Mouse (Mus musculus) intestine, embryonic 14.5 days (tissue): ENCODE results near the gene Zfp526. TPM values are rescaled to one million over a fixed set of nuclear protein-coding genes. Genes with fewer than 3 reads are reported as not detected.
A peak's percentile ranks its signal among the peaks of the same experiment; 100 is the strongest.

Source experiments
- ATAC-seq: fragments of 200-750 bp; cut with Nextera tagmentation; replicated peaks from 2 replicates; pipeline ENCODE4 v1.8.0; 2017; ENCODE audit warnings: low read depth, moderate number of reproducible peaks, moderate TSS enrichment, moderate library complexity; ENCODE audit not compliant: low FRiP score, low TSS enrichment
- DNase-seq: peaks from one replicate; pipeline ENCODE4 v3.0.0-alpha.2; 2018; ENCODE audit warnings: low spot score
- H3K27ac ChIP-seq: fragments of 300-500 bp; sonication (generic); 2 replicates; pipeline ENCODE4 v1.5.1; 2014; ENCODE audit warnings: low read depth, mild to moderate bottlenecking, control low read depth
- H3K27me3 ChIP-seq: fragments of 300-500 bp; sonication (generic); replicated peaks from 2 replicates; pipeline ENCODE4 v1.6.1; 2014; ENCODE audit warnings: low read length, control low read depth; ENCODE audit not compliant: control insufficient read depth, insufficient read depth
- H3K36me3 ChIP-seq: fragments of 300-500 bp; sonication (generic); 2 replicates; pipeline ENCODE4 v1.6.1; 2014; ENCODE audit warnings: low read length, control low read depth; ENCODE audit not compliant: control insufficient read depth, insufficient read depth
- H3K4me1 ChIP-seq: fragments of 300-500 bp; sonication (generic); replicated peaks from 2 replicates; pipeline ENCODE4 v1.6.1; 2014; ENCODE audit warnings: low read length, control low read depth, mixed read lengths; ENCODE audit not compliant: control insufficient read depth, insufficient read depth
- H3K4me2 ChIP-seq: fragments of 300-500 bp; sonication (generic); 2 replicates; pipeline ENCODE4 v1.6.1; 2014; ENCODE audit warnings: low read length
- H3K4me3 ChIP-seq: fragments of 300-500 bp; sonication (generic); 2 replicates; pipeline ENCODE4 v1.5.1; 2014; ENCODE audit warnings: low read depth, low read length, control low read depth, mixed read lengths
- H3K9ac ChIP-seq: fragments of 300-500 bp; sonication (generic); 2 replicates; pipeline ENCODE4 v1.6.1; 2014; ENCODE audit warnings: mild to moderate bottlenecking, low read length
- H3K9me3 ChIP-seq: fragments of 300-500 bp; sonication (generic); 2 replicates; pipeline ENCODE4 v1.6.1; 2016; ENCODE audit warnings: low read length, control low read depth; ENCODE audit not compliant: control insufficient read depth
- WGBS: fragments of 180-500 bp; shearing (Covaris S2); extraction: QIAGEN DNeasy Blood & Tissue Kit; methylation state at CpG from one replicate; pipeline ENCODE4 v1.1.7; 2014; 5-methylcytosine and 5-hydroxymethylcytosine counted together
- polyA plus RNA-seq: library from polyadenylated mRNA; unstranded; fragments of >200 nt; fragmentation: Nextera tagmentation; extraction: Ambion mirVana; gene quantifications from 2 replicates; pipeline ENCODE4 v1.2.1, GENCODE M21; 2014

Zfp526 gene
- polyA plus RNA-seq, 1 experiment from 2014 or later = 4.2 TPM

DNA sequence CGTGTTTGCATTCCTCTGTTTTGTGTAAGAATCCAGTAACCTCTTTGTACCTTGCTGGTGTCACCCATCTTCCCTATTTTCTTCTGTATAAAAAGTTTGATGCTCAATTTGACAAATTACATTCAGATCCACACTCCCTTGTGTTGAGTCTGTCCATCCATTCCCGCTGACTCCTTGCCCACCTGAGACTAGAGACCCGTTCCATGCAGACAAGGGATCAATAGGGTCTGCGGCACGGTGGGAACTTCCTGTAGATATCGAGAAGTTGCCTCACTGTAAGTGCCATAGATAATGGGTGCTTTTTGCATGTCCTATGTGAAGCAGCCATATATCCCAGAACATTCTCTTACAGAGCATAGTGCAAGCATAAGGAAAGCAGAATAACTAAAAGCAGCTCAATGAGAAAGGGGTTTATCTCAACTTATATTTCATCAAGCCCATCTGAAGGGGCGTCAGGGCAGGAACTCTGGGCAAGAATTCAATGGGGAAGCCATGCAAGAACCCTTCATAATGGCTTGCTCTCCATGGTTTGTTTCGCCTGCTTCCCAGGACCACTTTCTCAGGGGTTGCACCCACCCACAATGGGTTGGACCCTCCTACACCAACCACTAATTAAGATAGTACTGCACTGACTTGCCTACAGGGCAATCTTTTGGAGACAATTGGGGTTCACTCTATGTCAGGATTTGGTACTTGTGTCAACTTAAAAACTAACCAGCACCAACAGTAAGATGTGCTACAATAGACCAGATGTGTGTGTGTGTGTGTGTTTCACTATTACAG lies 45.1 kb downstream of the Zfp526 start:
- WGBS = 84% methylated on average over 8 of the region's 8 CpGs
- Histone ChIP-seq H3K4me3 (no peak overlapping the region), H3K4me1 (peaks cover 19% of the 10 kb centered on the region), H3K36me3 (0 out of 2 replicates have a peak, but pooled peaks cover 5% of the 10 kb centered on the region), H3K4me2 (peak overlapping the region; percentile 77), H3K27me3 (no peaks in the 10 kb centered on the region), H3K27ac (no peak overlapping the region), H3K9me3 (no peaks in the 10 kb centered on the region), H3K9ac (peak overlapping the region; percentile 67; the same call in 1 of the 2 replicates)
- DNase-seq = no peak
- no peak for ATAC-seq

GRCm38 (mm10) chr7:25267301-25267750 lies 46.1 kb downstream of the Zfp526 start, which contains the start of gene Cic:
Gene Cic, plus strand, starts transcription at chr7:25267704.
- DNase-seq (no peak), ATAC-seq (peak; percentile 89)
- no peaks in the 10 kb centered on the region for H3K27me3 ChIP-seq
- 0% methylated on average over 28 of the region's 29 CpGs for WGBS
- H3K9ac ChIP-seq = peak within 1 kb of the TSS; percentile 67
- H3K9me3 ChIP-seq = no peaks in the 10 kb centered on the region
- peaks cover 14% of the 10 kb centered on the region for H3K36me3 ChIP-seq
- H3K4me2 ChIP-seq = peak within 1 kb of the TSS; percentile 85
- peaks cover 19% of the 10 kb centered on the region for H3K4me1 ChIP-seq
- H3K27ac ChIP-seq = peak within 1 kb of the TSS; percentile 92
- peak within 1 kb of the TSS; percentile 78 for H3K4me3 ChIP-seq

DNA sequence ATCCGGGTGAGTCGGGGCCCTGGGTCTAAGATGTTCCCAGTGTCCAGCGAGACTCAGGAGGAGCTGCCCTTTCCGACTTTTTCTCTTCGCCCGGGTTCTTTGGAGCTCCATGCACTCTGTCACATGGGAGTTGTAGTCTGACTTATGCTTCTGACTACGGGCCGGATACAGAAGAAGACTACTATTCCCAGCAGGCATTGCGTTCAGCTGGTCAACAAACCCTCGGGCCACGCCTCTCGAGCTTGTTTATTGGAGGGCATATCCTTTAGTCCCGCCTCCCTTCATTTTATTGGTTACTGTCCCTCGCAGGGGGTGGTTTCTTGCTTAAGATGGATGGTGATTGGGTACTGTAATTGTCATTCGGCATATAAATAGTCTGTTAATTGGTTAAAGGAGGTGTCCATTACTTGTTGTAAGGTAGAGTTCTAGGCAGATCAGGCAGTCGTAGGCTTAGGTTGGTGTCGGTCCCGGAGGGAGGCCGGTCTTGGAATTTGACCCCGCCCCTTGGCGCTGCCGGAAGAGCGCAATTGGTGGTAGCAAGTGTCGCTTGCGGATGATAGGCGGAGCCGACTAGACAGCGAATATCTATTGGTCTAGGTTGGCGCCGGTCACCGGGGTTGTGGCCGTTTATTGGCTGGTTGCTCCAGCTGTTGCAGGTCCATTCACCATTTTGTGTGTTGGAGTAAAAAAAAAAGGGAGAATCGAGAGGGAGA lies 46.7 kb downstream of the Zfp526 start:
- peak overlapping the region; percentile 78 for H3K4me3 ChIP-seq
- peak overlapping the region; percentile 92 for H3K27ac ChIP-seq
- H3K9me3 ChIP-seq = no peaks in the 10 kb centered on the region
- WGBS = under 1% methylated on average over 33 of the region's 33 CpGs
- ATAC-seq = peak; percentile 96
- peak overlapping the region; percentile 85 for H3K4me2 ChIP-seq
- H3K9ac ChIP-seq = peak overlapping the region; percentile 67
- H3K4me1 ChIP-seq = peaks cover 19% of the 10 kb centered on the region
- peak; percentile 99 for DNase-seq
- no peaks in the 10 kb centered on the region for H3K27me3 ChIP-seq
- peaks cover 20% of the 10 kb centered on the region for H3K36me3 ChIP-seq

DNA sequence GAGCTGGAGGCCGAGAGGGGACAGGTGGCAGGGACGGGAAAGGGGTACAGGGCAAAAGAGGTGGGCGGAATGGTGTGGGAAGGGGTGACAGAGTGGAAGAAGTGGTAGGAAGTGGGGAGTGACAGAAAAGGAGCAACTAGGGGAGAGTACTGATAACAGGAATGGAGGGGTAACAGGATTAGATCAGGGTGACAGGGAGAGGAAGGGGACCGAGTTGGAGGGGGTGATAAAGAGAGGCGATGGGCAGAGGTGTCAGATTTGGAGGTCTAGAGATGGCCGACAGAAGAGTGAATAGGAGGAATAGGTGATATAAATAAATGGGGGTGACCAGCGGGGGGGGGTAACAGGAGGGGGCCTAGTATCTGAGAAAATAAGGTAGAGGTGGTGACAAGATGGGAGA lies 47.4 kb downstream of the Zfp526 start:
- WGBS = 2% methylated on average over 7 of the region's 7 CpGs
- Histone ChIP-seq H3K27ac (peak overlapping the region; percentile 65), H3K9ac (peak overlapping the region; percentile 66), H3K9me3 (no peaks in the 10 kb centered on the region), H3K27me3 (no peaks in the 10 kb centered on the region), H3K36me3 (peaks cover 27% of the 10 kb centered on the region), H3K4me2 (peak overlapping the region; percentile 85), H3K4me1 (peaks cover 19% of the 10 kb centered on the region), H3K4me3 (peak overlapping the region; percentile 78)
- no peak for ATAC-seq
- DNase-seq = no peak

- no peak for DNase-seq
- peak overlapping the region; percentile 66 for H3K9ac ChIP-seq
- H3K4me1 ChIP-seq = peaks cover 19% of the 10 kb centered on the region
- 0 out of 2 replicates have a peak overlapping the region, but pooled peaks have one; percentile 27 for H3K27ac ChIP-seq
- peak overlapping the region; percentile 78 for H3K4me3 ChIP-seq
- peaks cover 29% of the 10 kb centered on the region for H3K36me3 ChIP-seq
- ATAC-seq = no peak
- peak overlapping the region; percentile 85 for H3K4me2 ChIP-seq
- H3K27me3 ChIP-seq = no peaks in the 10 kb centered on the region
- WGBS = 43% methylated on average over 4 of the region's 4 CpGs
- H3K9me3 ChIP-seq = no peaks in the 10 kb centered on the region
These were observed 47.8 kb downstream of the Zfp526 start for GRCm38 (mm10) chr7:25269029-25269428.

DNA sequence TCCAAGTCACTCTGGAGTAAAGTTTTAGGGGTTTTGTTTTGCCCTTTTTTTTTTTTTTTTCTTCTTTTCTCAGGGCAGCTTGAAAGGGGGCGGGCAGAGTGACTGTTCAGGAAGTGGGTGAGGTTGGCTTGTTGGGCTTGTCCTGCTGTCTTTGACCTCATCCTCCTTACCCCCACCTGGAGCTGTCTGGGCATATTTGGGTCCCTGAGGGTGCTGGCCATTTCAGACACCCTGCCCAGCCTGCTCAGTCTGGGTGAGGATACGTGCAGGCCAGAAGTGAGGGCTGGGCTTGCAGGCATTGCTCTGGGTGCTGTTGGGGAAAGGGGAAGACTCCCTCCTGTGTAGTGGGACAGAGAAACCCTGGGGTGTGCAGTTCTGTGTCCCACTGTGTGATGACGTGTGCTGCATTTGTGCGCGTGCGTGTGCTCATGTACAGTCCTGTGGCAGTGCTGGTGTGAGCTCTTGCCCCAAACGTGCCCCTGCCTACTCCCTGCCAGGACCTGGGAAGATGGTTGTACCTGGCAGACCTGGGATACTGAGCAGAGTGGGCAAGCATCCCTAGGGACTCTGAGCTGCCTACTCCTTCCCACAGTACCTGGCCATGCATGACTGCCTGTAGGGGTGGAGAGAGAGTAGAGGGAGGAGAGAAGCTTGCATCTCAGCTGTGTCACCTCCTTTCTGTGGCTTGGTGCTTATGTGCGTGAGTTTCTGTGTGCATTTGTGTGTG lies 48.5 kb downstream of the Zfp526 start:
- no peaks in the 10 kb centered on the region for H3K9me3 ChIP-seq
- 88% methylated on average over 8 of the region's 8 CpGs for WGBS
- ATAC-seq = no peak

DNA sequence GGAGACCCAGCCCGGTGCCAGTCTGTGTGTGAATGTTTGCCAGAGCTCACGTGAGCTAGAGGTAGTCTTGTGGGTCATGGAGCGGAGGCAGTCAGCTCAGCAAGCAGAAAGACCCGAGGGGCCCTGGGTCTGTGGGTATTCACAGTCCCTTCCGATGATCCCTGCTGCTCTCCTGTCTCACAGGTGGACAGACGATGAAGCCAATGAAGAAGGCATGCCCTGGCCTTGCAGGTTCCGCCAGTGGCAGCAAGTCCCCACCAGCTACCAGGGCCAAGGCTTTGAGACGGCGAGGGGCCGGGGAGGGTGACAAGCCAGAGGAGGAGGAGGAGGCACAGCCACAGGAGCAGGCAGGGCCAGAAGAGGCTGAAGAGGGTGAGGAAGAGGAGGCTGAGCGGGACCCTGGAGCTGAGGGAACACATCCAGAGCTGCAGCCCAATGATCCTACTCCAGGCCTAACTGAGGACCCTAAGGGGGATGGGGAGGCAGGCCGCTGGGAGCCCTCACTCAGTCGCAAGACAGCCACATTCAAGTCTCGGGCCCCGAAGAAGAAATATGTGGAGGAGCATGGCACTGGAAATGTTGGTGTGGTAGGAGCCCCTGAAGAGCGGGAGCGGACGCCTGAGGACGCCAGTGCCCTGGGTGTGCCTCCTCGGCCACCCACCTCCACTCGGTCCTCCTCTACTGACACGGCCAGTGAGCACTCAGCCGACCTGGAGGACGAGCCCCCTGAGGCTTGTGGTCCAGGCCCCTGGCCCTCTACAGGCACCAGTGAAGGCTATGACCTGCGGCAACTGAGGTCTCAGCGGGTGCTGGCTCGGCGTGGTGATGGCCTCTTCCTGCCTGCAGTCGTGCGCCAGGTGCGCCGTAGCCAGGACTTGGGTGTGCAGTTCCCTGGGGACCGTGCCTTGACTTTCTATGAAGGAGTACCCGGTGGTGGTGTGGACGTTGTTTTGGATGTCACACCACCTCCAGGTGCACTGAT lies 49.7 kb downstream of the Zfp526 start:
- DNase-seq (no peak), ATAC-seq (no peak)
- Histone ChIP-seq H3K4me3 (no peak overlapping the region), H3K36me3 (peaks cover 29% of the 10 kb centered on the region), H3K27ac (no peak overlapping the region), H3K9ac (no peak overlapping the region), H3K4me2 (no peak overlapping the region), H3K27me3 (no peaks in the 10 kb centered on the region), H3K4me1 (peaks cover 22% of the 10 kb centered on the region), H3K9me3 (no peaks in the 10 kb centered on the region)
- WGBS = 90% methylated on average over 35 of the region's 35 CpGs

More for the DNA sequence above, 48.5 kb downstream of the Zfp526 start:
- H3K4me1 ChIP-seq = peaks cover 21% of the 10 kb centered on the region
- peak overlapping the region; percentile 85 for H3K4me2 ChIP-seq
- no peaks in the 10 kb centered on the region for H3K27me3 ChIP-seq
- peak overlapping the region; percentile 66 for H3K9ac ChIP-seq
- peaks cover 29% of the 10 kb centered on the region for H3K36me3 ChIP-seq
- DNase-seq = no peak
- H3K27ac ChIP-seq = 0 out of 2 replicates have a peak overlapping the region, but pooled peaks have one; percentile 27
- 0 out of 2 replicates have a peak overlapping the region, but pooled peaks have one; percentile 78 for H3K4me3 ChIP-seq
